Mouse (Mus musculus) testis, adult 2 months (tissue): ENCODE measurements around the gene Fkbp14. TPM values are rescaled to one million over a fixed set of nuclear protein-coding genes. Genes with fewer than 3 reads are reported as not detected.

Experiments
- H3K27ac ChIP-seq: fragments of 200-500 bp; 2 replicates; pipeline ENCODE4 v1.5.1; 2012; ENCODE audit warnings: low read depth, low read length; ENCODE audit not compliant: control insufficient read depth, insufficient read depth
- H3K27me3 ChIP-seq: fragments of 200-500 bp; 2 replicates; pipeline ENCODE4 v1.6.1; 2012; ENCODE audit warnings: mild to moderate bottlenecking, low read length, moderate library complexity; ENCODE audit not compliant: control insufficient read depth, insufficient read depth
- H3K36me3 ChIP-seq: fragments of 200-500 bp; 2 replicates; pipeline ENCODE4 v1.6.1; 2012; ENCODE audit warnings: mild to moderate bottlenecking, low read length; ENCODE audit not compliant: control insufficient read depth, insufficient read depth
- H3K4me1 ChIP-seq: fragments of 200-500 bp; 2 replicates; pipeline ENCODE4 v1.6.1; 2012; ENCODE audit warnings: low read length; ENCODE audit not compliant: control insufficient read depth, insufficient read depth
- H3K4me3 ChIP-seq: fragments of 200-500 bp; 2 replicates; pipeline ENCODE4 v1.5.1; 2012; ENCODE audit warnings: low read depth, mild to moderate bottlenecking, low read length, moderate library complexity, mixed read lengths; ENCODE audit not compliant: control insufficient read depth
- CTCF ChIP-seq: fragments of 200-500 bp; IDR thresholded peaks from 2 replicates; pipeline ENCODE4 v1.5.1; 2012; ENCODE audit warnings: low read depth, mild to moderate bottlenecking, inconsistent platforms, low read length, moderate library complexity; ENCODE audit not compliant: control insufficient read depth, insufficient read depth, insufficient replicate concordance
- POLR2A ChIP-seq: fragments of 200-500 bp; IDR thresholded peaks from 2 replicates; pipeline ENCODE4 v1.6.1; 2012; ENCODE audit warnings: low read depth, mild to moderate bottlenecking, inconsistent platforms, low read length, moderate library complexity; ENCODE audit not compliant: control insufficient read depth
- polyA plus RNA-seq: library from polyadenylated mRNA; depleted of rRNA; stranded (reverse); fragments of >200 nt; gene quantifications from 2 replicates; pipeline ENCODE4 v1.2.3, GENCODE M21; 2012

Fkbp14 gene
- polyA plus RNA-seq, 1 experiment = 10.6 TPM

GRCm38 (mm10) chr6:54565012-54565411 lies 32.1 kb downstream of the Fkbp14 start:
- Histone ChIP-seq H3K27ac (no peak overlapping the region; the same call in 1 of the 2 replicates), H3K4me1 (peaks cover 2% of the 10 kb centered on the region), H3K4me3 (no peak overlapping the region), H3K27me3 (no peaks in the 10 kb centered on the region), H3K36me3 (no peaks in the 10 kb centered on the region)
- TF ChIP-seq POLR2A (no peak), CTCF (no peak)

GRCm38 (mm10) chr6:54564506-54564991 lies 32.6 kb downstream of the Fkbp14 start:
- Histone ChIP-seq H3K4me1 (peaks cover 2% of the 10 kb centered on the region), H3K27me3 (no peaks in the 10 kb centered on the region), H3K27ac (no peak overlapping the region), H3K4me3 (no peak overlapping the region), H3K36me3 (no peaks in the 10 kb centered on the region)
- no peak for TF ChIP-seq POLR2A
- TF ChIP-seq CTCF = no peak

GRCm38 (mm10) chr6:54563561-54563960 lies 33.5 kb downstream of the Fkbp14 start:
- TF ChIP-seq POLR2A (no peak), CTCF (no peak)
- H3K27ac ChIP-seq = no peak overlapping the region
- H3K36me3 ChIP-seq = no peaks in the 10 kb centered on the region
- H3K27me3 ChIP-seq = no peaks in the 10 kb centered on the region
- no peak overlapping the region for H3K4me3 ChIP-seq
- H3K4me1 ChIP-seq = peaks cover 2% of the 10 kb centered on the region

- Histone ChIP-seq H3K36me3 (no peaks in the 10 kb centered on the region), H3K4me1 (peaks cover 2% of the 10 kb centered on the region), H3K4me3 (no peak overlapping the region), H3K27me3 (no peaks in the 10 kb centered on the region), H3K27ac (no peak overlapping the region)
- TF ChIP-seq POLR2A = no peak
- no peak for TF ChIP-seq CTCF
These were observed 34.9 kb downstream of the Fkbp14 start for GRCm38 (mm10) chr6:54562018-54562809.

- no peak overlapping the region for H3K4me3 ChIP-seq
- no peaks in the 10 kb centered on the region for H3K27me3 ChIP-seq
- no peak for TF ChIP-seq CTCF
- TF ChIP-seq POLR2A = no peak
- H3K36me3 ChIP-seq = no peaks in the 10 kb centered on the region
- H3K27ac ChIP-seq = no peak overlapping the region
- no peaks in the 10 kb centered on the region; the same call in 1 of the 2 replicates for H3K4me1 ChIP-seq
These were observed 38.6 kb downstream of the Fkbp14 start for GRCm38 (mm10) chr6:54558466-54558865.

- TF ChIP-seq CTCF (no peak), POLR2A (no peak)
- Histone ChIP-seq H3K27me3 (no peaks in the 10 kb centered on the region), H3K36me3 (no peaks in the 10 kb centered on the region), H3K4me1 (no peaks in the 10 kb centered on the region; the same call in 1 of the 2 replicates), H3K27ac (no peak overlapping the region), H3K4me3 (no peak overlapping the region)
These were observed 39.4 kb downstream of the Fkbp14 start for GRCm38 (mm10) chr6:54557671-54558070.

- Histone ChIP-seq H3K36me3 (no peaks in the 10 kb centered on the region), H3K27ac (no peak overlapping the region), H3K4me1 (no peaks in the 10 kb centered on the region; the same call in 1 of the 2 replicates)
These were observed 41.3 kb downstream of the Fkbp14 start for GRCm38 (mm10) chr6:54555816-54556215.

More at GRCm38 (mm10) chr6:54555816-54556215, 41.3 kb downstream of the Fkbp14 start:
- TF ChIP-seq POLR2A (no peak), CTCF (no peak)
- no peaks in the 10 kb centered on the region for H3K27me3 ChIP-seq
- no peak overlapping the region for H3K4me3 ChIP-seq
